Mouse (Mus musculus): ENCODE data around the gene Tecpr2.

- TF ChIP-seq CTCF (IDR thresholded peaks at IDR 0.05; ENCODE audit: extremely low read depth, insufficient read depth, low read length) = no peak
- TF ChIP-seq POLR2A (IDR thresholded peaks at IDR 0.05; ENCODE audit: extremely low read depth, insufficient read depth, low read length) = no peak
Observed at GRCm38 (mm10) chr12:110844227-110845130, 44.6 kb upstream of the Tecpr2 start.

Data from cortical plate, adult 2 months (tissue).